Mouse (Mus musculus) heart, adult 2 months (tissue): Measurements from ENCODE around the gene Ap3s2.

Experiments used
- CTCF ChIP-seq: fragments of 200-600 bp; IDR thresholded peaks from 2 replicates; pipeline ENCODE4 v1.8.1; 2022; ENCODE audit warnings: antibody characterized with exemption, mild to moderate bottlenecking, moderate library complexity
- EP300 ChIP-seq: fragments of 200-500 bp; IDR thresholded peaks from 2 replicates; pipeline ENCODE4 v1.6.1; 2011; ENCODE audit warnings: low read depth, low read length, control low read depth; ENCODE audit not compliant: insufficient read depth
- POLR2A ChIP-seq: fragments of 200-500 bp; IDR thresholded peaks from 2 replicates; pipeline ENCODE4 v1.6.1; 2011; ENCODE audit warnings: mild to moderate bottlenecking, low read depth, low read length, control low read depth; ENCODE audit not compliant: insufficient read depth

GRCm38 (mm10) chr7:79860811-79861210 lies 59.6 kb downstream of the Ap3s2 start, which contains the start of gene Anpep:
- TF ChIP-seq POLR2A (no peak), CTCF (no peak), EP300 (no peak)
